Mouse (Mus musculus): ENCODE measurements around the gene Car12. TPM values are rescaled to one million over a fixed set of nuclear protein-coding genes. Genes with fewer than 3 reads are reported as not detected.
"Not testable (repeated sequence)": the region's sequence is repeated elsewhere in the genome, so short reads cannot be mapped to it uniquely, and the experiment has no call there.

Gene Car12
- polyA plus RNA-seq, 1 experiment, result 12.1 TPM

- 81% methylated on average over 6 of the region's 6 CpGs for WGBS
- no peak for DNase-seq (ENCODE audit: low read depth, low spot score)
Measured at GRCm38 (mm10) chr9:66752849-66753248, 39.4 kb downstream of the Car12 start.

GRCm38 (mm10) chr9:66760991-66761390, 47.5 kb downstream of the Car12 start:
- 88% methylated on average over 1 of the region's 1 CpGs for WGBS
- DNase-seq (ENCODE audit: low read depth, low spot score), result no peak

- 67% methylated on average over 1 of the region's 1 CpGs for WGBS
Measured at GRCm38 (mm10) chr9:66768721-66769120, 55.2 kb downstream of the Car12 start.

GRCm38 (mm10) chr9:66769275-66769674, 55.8 kb downstream of the Car12 start:
- DNase-seq (ENCODE audit: low read depth, low spot score), result peak; percentile 83
- WGBS, result 28% methylated on average over 3 of the region's 3 CpGs

More at GRCm38 (mm10) chr9:66768721-66769120, 55.2 kb downstream of the Car12 start:
- DNase-seq (ENCODE audit: low read depth, low spot score), result no peak

- DNase-seq (ENCODE audit: low read depth, low spot score), result no peak
Measured at GRCm38 (mm10) chr9:66770701-66771100, 57.2 kb downstream of the Car12 start.

GRCm38 (mm10) chr9:66784552-66784951, 71.1 kb downstream of the Car12 start:
- DNase-seq (ENCODE audit: low read depth, low spot score), result not testable (repeated sequence)
- 58% methylated on average over 2 of the region's 3 CpGs for WGBS

- peak; percentile 51 for DNase-seq (ENCODE audit: low read depth, low spot score)
- WGBS, result 3% methylated on average over 2 of the region's 2 CpGs
Measured at GRCm38 (mm10) chr9:66787821-66788220, 74.3 kb downstream of the Car12 start.

- WGBS, result 2% methylated on average over 43 of the region's 43 CpGs
- DNase-seq (ENCODE audit: low read depth, low spot score), result peak; percentile 25
Measured at GRCm38 (mm10) chr9:66794629-66795463, 81.4 kb downstream of the Car12 start.

- WGBS, result under 1% methylated on average over 42 of the region's 42 CpGs
- peak; percentile 95 for DNase-seq (ENCODE audit: low read depth, low spot score)
Measured at GRCm38 (mm10) chr9:66795464-66796324, 82.2 kb downstream of the Car12 start, which contains the start of gene Aph1b. Gene Aph1b (minus strand): TSS chr9:66795490.

GRCm38 (mm10) chr9:66796739-66797138, 83.3 kb downstream of the Car12 start, which contains the start of gene Gm10647:
Gene Gm10647 (plus strand): TSS chr9:66797039.
- 72% methylated on average over 5 of the region's 5 CpGs for WGBS
- DNase-seq (ENCODE audit: low read depth, low spot score), result no peak

- WGBS, result 64% methylated on average over 12 of the region's 12 CpGs
- DNase-seq (ENCODE audit: low read depth, low spot score), result no peak
Measured at GRCm38 (mm10) chr9:66801947-66802346, 88.5 kb downstream of the Car12 start.

- WGBS, result 13% methylated on average over 31 of the region's 37 CpGs
- not testable (repeated sequence) for DNase-seq (ENCODE audit: low read depth, low spot score)
Measured at GRCm38 (mm10) chr9:66805951-66806350, 92.5 kb downstream of the Car12 start.

GRCm38 (mm10) chr9:66813392-66813791, 99.9 kb downstream of the Car12 start:
- DNase-seq (ENCODE audit: low read depth, low spot score), result no peak
- WGBS, result 74% methylated on average over 2 of the region's 2 CpGs

Other genes starting within 250 kb of the Car12 start
- gene Fbxl22, start 199.1 kb upstream of the Car12 start, polyA plus RNA-seq (2012; rRNA removed), result 10.6 and 13.5 TPM in 2 replicates
- gene Usp3, start 120.5 kb upstream of the Car12 start, polyA plus RNA-seq (2012; rRNA removed), result 17.0 and 21.7 TPM in 2 replicates
- gene Aph1b, start 81.8 kb downstream of the Car12 start, polyA plus RNA-seq (2012; rRNA removed), result 1.6 and 2.0 TPM in 2 replicates
- gene Gm10647, start 83.4 kb downstream of the Car12 start, polyA plus RNA-seq (2012; rRNA removed), result 0.07 and 0.09 TPM in 2 replicates
- gene Aph1c, start 121.0 kb downstream of the Car12 start, polyA plus RNA-seq (2012; rRNA removed), result 0.26 and 0.69 TPM in 2 replicates
- gene Rab8b, start 206.0 kb downstream of the Car12 start, polyA plus RNA-seq (2012; rRNA removed), result 5.8 and 8.9 TPM in 2 replicates
- 96.8 and 111 TPM in 2 replicates for gene Rps27l, start 232.4 kb downstream of the Car12 start, polyA plus RNA-seq (2012; rRNA removed)

All from large intestine, adult 2 months (tissue).